Mouse (Mus musculus) heart, postnatal 0 days (tissue): Measurements from ENCODE around the gene Cyp27b1. TPM values are rescaled to one million over a fixed set of nuclear protein-coding genes. Genes with fewer than 3 reads are reported as not detected.
A peak's percentile ranks its signal among the peaks of the same experiment; 100 is the strongest.

ENCODE experiments used
- ATAC-seq: fragments of 200-750 bp; cut with Nextera tagmentation; 2 replicates; pipeline ENCODE4 v1.8.0; 2017; ENCODE audit warnings: low read depth, moderate number of reproducible peaks, moderate library complexity; ENCODE audit not compliant: insufficient read depth
- DNase-seq: peaks from one replicate; pipeline ENCODE4 v3.0.0-alpha.2; 2016; ENCODE audit warnings: low spot score
- H3K27ac ChIP-seq: fragments of 300-500 bp; sonication (generic); 2 replicates; pipeline ENCODE4 v1.5.1; 2014; ENCODE audit warnings: low read depth, mild to moderate bottlenecking
- H3K27me3 ChIP-seq: fragments of 300-500 bp; sonication (generic); 2 replicates; pipeline ENCODE4 v1.6.1; 2014; ENCODE audit warnings: low read length, mixed read lengths; ENCODE audit not compliant: control insufficient read depth, insufficient read depth
- H3K36me3 ChIP-seq: fragments of 300-500 bp; sonication (generic); replicated peaks from 2 replicates; pipeline ENCODE4 v1.6.1; 2014; ENCODE audit warnings: low read length, mixed read lengths; ENCODE audit not compliant: control insufficient read depth, insufficient read depth
- H3K4me1 ChIP-seq: fragments of 300-500 bp; sonication (generic); 2 replicates; pipeline ENCODE4 v1.6.1; 2014; ENCODE audit warnings: antibody characterized with exemption; ENCODE audit not compliant: control insufficient read depth, insufficient read depth
- H3K4me2 ChIP-seq: fragments of 300-500 bp; sonication (generic); 2 replicates; pipeline ENCODE4 v1.6.1; 2014; ENCODE audit warnings: low read depth, mild to moderate bottlenecking, low read length, moderate library complexity
- H3K4me3 ChIP-seq: fragments of 300-500 bp; sonication (generic); 2 replicates; pipeline ENCODE4 v1.5.1; 2014; ENCODE audit warnings: low read depth, low read length
- H3K9ac ChIP-seq: fragments of 300-500 bp; sonication (generic); replicated peaks from 2 replicates; pipeline ENCODE4 v1.6.1; 2014; ENCODE audit warnings: low read depth, low read length, mixed read lengths
- H3K9me3 ChIP-seq: fragments of 300-500 bp; sonication (generic); replicated peaks from 2 replicates; pipeline ENCODE4 v1.6.1; 2016; ENCODE audit warnings: low read length; ENCODE audit not compliant: control insufficient read depth
- CTCF ChIP-seq: IDR thresholded peaks from 2 replicates; pipeline ENCODE4 v1.5.1; 2016; ENCODE audit warnings: antibody characterized with exemption, control low read depth, low read depth
- EP300 ChIP-seq: IDR thresholded peaks from 2 replicates; pipeline ENCODE4 v1.6.1; 2016; ENCODE audit warnings: antibody characterized with exemption, low read depth
- WGBS: fragments of 180-500 bp; shearing (Covaris S2); extraction: QIAGEN DNeasy Blood & Tissue Kit; methylation state at CpG from one replicate; pipeline ENCODE4 v1.1.7; 2014; 5-methylcytosine and 5-hydroxymethylcytosine counted together
- polyA plus RNA-seq: library from polyadenylated mRNA; unstranded; fragments of >200 nt; fragmentation: Nextera tagmentation; extraction: Ambion mirVana; gene quantifications from 2 replicates; pipeline ENCODE4 v1.2.1, GENCODE M21; 2015
- total RNA-seq: library from RNA; depleted of rRNA; stranded (reverse); fragments of >200 nt; gene quantifications from 2 replicates; pipeline ENCODE4 v1.2.3, GENCODE M21; 2014; ENCODE audit warnings: low replicate concordance

Gene Cyp27b1
- total and polyA plus RNA-seq, 2 experiments from 2014 or later: 0.08 TPM; not detected in 1

- Histone ChIP-seq H3K4me2 (peak overlapping the region; percentile 96), H3K4me3 (peak overlapping the region; percentile 79), H3K36me3 (peaks cover 7% of the 10 kb centered on the region; the same call in 1 of the 2 replicates), H3K9me3 (no peaks in the 10 kb centered on the region), H3K9ac (peak overlapping the region; percentile 49), H3K4me1 (peaks cover 11% of the 10 kb centered on the region; the same call in 1 of the 2 replicates), H3K27ac (0 out of 2 replicates have a peak overlapping the region, but pooled peaks have one; percentile 49), H3K27me3 (peaks cover 10% of the 10 kb centered on the region; the same call in 1 of the 2 replicates)
- DNase-seq (peak; percentile 76), ATAC-seq (peak; percentile 89)
- under 1% methylated on average over 44 of the region's 44 CpGs for WGBS
- TF ChIP-seq CTCF: no peak
- no peak for TF ChIP-seq EP300
Measured at GRCm38 (mm10) chr10:127041774-127042338, 6.2 kb upstream of the Cyp27b1 start.

GRCm38 (mm10) chr10:127042468-127043115 lies 5.5 kb upstream of the Cyp27b1 start:
- peaks cover 7% of the 10 kb centered on the region; the same call in 1 of the 2 replicates for H3K36me3 ChIP-seq
- WGBS: 17% methylated on average over 5 of the region's 5 CpGs
- no peaks in the 10 kb centered on the region for H3K9me3 ChIP-seq
- peak overlapping the region; percentile 49; the same call in 1 of the 2 replicates for H3K9ac ChIP-seq
- TF ChIP-seq EP300 (no peak), CTCF (no peak)
- H3K27me3 ChIP-seq: peaks cover 10% of the 10 kb centered on the region
- peak overlapping the region; percentile 96 for H3K4me2 ChIP-seq
- 0 out of 2 replicates have a peak overlapping the region, but pooled peaks have one; percentile 49 for H3K27ac ChIP-seq
- DNase-seq (no peak), ATAC-seq (no peak)
- H3K4me3 ChIP-seq: peak overlapping the region; percentile 79
- peaks cover 11% of the 10 kb centered on the region; the same call in 1 of the 2 replicates for H3K4me1 ChIP-seq

- TF ChIP-seq EP300 (no peak), CTCF (no peak)
- DNase-seq: no peak
- Histone ChIP-seq H3K36me3 (peaks cover 7% of the 10 kb centered on the region; the same call in 1 of the 2 replicates), H3K4me2 (no peak overlapping the region), H3K4me3 (no peak overlapping the region), H3K4me1 (peaks cover 11% of the 10 kb centered on the region; the same call in 1 of the 2 replicates), H3K27ac (no peak overlapping the region), H3K9ac (no peak overlapping the region), H3K27me3 (peaks cover 16% of the 10 kb centered on the region), H3K9me3 (no peaks in the 10 kb centered on the region)
- ATAC-seq: no peak
- WGBS: 89% methylated on average over 6 of the region's 6 CpGs
Measured at GRCm38 (mm10) chr10:127043187-127043586, 4.9 kb upstream of the Cyp27b1 start.

GRCm38 (mm10) chr10:127048608-127049394 lies 751 bp downstream of the Cyp27b1 start:
- Histone ChIP-seq H3K27ac (no peak overlapping the region), H3K4me1 (no peaks in the 10 kb centered on the region), H3K36me3 (peaks cover 7% of the 10 kb centered on the region; the same call in 1 of the 2 replicates), H3K9me3 (no peaks in the 10 kb centered on the region), H3K4me2 (peak overlapping the region; percentile 33), H3K4me3 (peak overlapping the region; percentile 25), H3K9ac (no peak overlapping the region), H3K27me3 (peaks cover 46% of the 10 kb centered on the region)
- TF ChIP-seq CTCF (no peak), EP300 (no peak)
- ATAC-seq (no peak), DNase-seq (no peak)
- WGBS: 5% methylated on average over 35 of the region's 35 CpGs

- DNase-seq: no peak
- ATAC-seq: no peak
- Histone ChIP-seq H3K4me2 (peak overlapping the region; percentile 33), H3K36me3 (peaks cover 6% of the 10 kb centered on the region; the same call in 1 of the 2 replicates), H3K9ac (no peak overlapping the region), H3K4me1 (no peaks in the 10 kb centered on the region), H3K9me3 (no peaks in the 10 kb centered on the region), H3K27ac (no peak overlapping the region), H3K27me3 (peaks cover 46% of the 10 kb centered on the region), H3K4me3 (peak overlapping the region; percentile 25)
- 5% methylated on average over 29 of the region's 29 CpGs for WGBS
- TF ChIP-seq CTCF: no peak
- TF ChIP-seq EP300: no peak
Measured at GRCm38 (mm10) chr10:127049395-127050118, 1.5 kb downstream of the Cyp27b1 start.
